8 mouse cellular contexts compared by ENCODE assay signal in genomic region chr4:80910871-80911701, GRCm38 (mm10). TPM values are rescaled to one million over a fixed set of nuclear protein-coding genes. Genes with fewer than 3 reads are reported as not detected.
DNase-seq lines count a peak whose midpoint lies in the region; ATAC-seq and TF ChIP-seq lines count a peak whose summit lies in the region.

No protein-coding gene starts in this region.

- peak overlapping the region; percentile 88 for H3K4me2 ChIP-seq in intestine, embryonic 15.5 days (replicated peaks)
- peak overlapping the region; percentile 78 for H3K4me2 ChIP-seq in midbrain, embryonic 15.5 days
- peak overlapping the region; percentile 72 for H3K4me2 ChIP-seq in stomach, postnatal 0 days (replicated peaks; ENCODE audit: low read depth)

- peak overlapping the region; percentile 91 for H3K27ac ChIP-seq in intestine, embryonic 15.5 days
- peak overlapping the region; percentile 95 for H3K27ac ChIP-seq in midbrain, embryonic 15.5 days
- peak overlapping the region; percentile 95 for H3K27ac ChIP-seq in stomach, postnatal 0 days (replicated peaks)

- WGBS in intestine, embryonic 15.5 days, result under 1% methylated on average over 58 of the region's 58 CpGs
- under 1% methylated on average over 54 of the region's 58 CpGs for WGBS in midbrain, embryonic 15.5 days
- WGBS in stomach, postnatal 0 days, result under 1% methylated on average over 55 of the region's 58 CpGs

- no peak for TF ChIP-seq EP300 in stomach, postnatal 0 days (optimal IDR thresholded peaks at IDR 0.05)

- peak overlapping the region; percentile 77 for H3K9ac ChIP-seq in intestine, embryonic 15.5 days
- peak overlapping the region; percentile 90 for H3K9ac ChIP-seq in midbrain, embryonic 15.5 days
- H3K9ac ChIP-seq in stomach, postnatal 0 days (ENCODE audit: low read length), result peak overlapping the region; percentile 84

- no peaks in the 10 kb centered on the region for H3K4me1 ChIP-seq in intestine, embryonic 15.5 days (replicated peaks)
- peaks cover 11% of the 10 kb centered on the region for H3K4me1 ChIP-seq in midbrain, embryonic 15.5 days
- H3K4me1 ChIP-seq in stomach, postnatal 0 days (replicated peaks; ENCODE audit: control insufficient read depth, insufficient read depth), result no peaks in the 10 kb centered on the region

- intact Hi-C loops in gastrocnemius, postnatal 14 days (cut with DNase I; ENCODE audit: low total_unique reads), result no loop called here
- intact Hi-C loops in left cerebral cortex, postnatal 4 days (cut with DNase I), result no loop called here

- TF ChIP-seq CTCF in stomach, postnatal 0 days (IDR thresholded peaks at IDR 0.05; ENCODE audit: low read depth), result peak; percentile 16; the same call in 1 of the 2 replicates

- peak overlapping the region; percentile 79 for H3K4me3 ChIP-seq in intestine, embryonic 15.5 days (replicated peaks)
- H3K4me3 ChIP-seq in midbrain, embryonic 15.5 days, result peak overlapping the region; percentile 92
- peak overlapping the region; percentile 88 for H3K4me3 ChIP-seq in stomach, postnatal 0 days (ENCODE audit: low read depth, low read length)

- H3K27me3 ChIP-seq in intestine, embryonic 15.5 days (replicated peaks), result no peaks in the 10 kb centered on the region
- H3K27me3 ChIP-seq in midbrain, embryonic 15.5 days (replicated peaks), result no peaks in the 10 kb centered on the region
- H3K27me3 ChIP-seq in stomach, postnatal 0 days (ENCODE audit: control insufficient read depth, insufficient read depth, low read length), result no peaks in the 10 kb centered on the region

- ATAC-seq in intestine, embryonic 15.5 days, result peak; percentile 74
- peak; percentile 91 for ATAC-seq in midbrain, embryonic 15.5 days (replicated peaks)
- peak; percentile 50 for ATAC-seq in stomach, postnatal 0 days (ENCODE audit: low FRiP score, low TSS enrichment)

- DNase-seq in heart, adult 18-20 months, result peak; percentile 25 to 49
- DNase-seq in heart, adult 11 months, result no peak
- peak; percentile 65 for DNase-seq in embryo, embryonic 10 days (ENCODE audit: low spot score)
- DNase-seq in gastrocnemius, postnatal 14 days, result peak; percentile 34
- DNase-seq in left cerebral cortex, postnatal 4 days, result peak; percentile 62
- no peak for DNase-seq in stomach, postnatal 0 days (ENCODE audit: low spot score)

- no peaks in the 10 kb centered on the region for H3K36me3 ChIP-seq in intestine, embryonic 15.5 days
- H3K36me3 ChIP-seq in midbrain, embryonic 15.5 days (replicated peaks), result no peaks in the 10 kb centered on the region
- H3K36me3 ChIP-seq in stomach, postnatal 0 days (ENCODE audit: control insufficient read depth, insufficient read depth, low read length), result no peaks in the 10 kb centered on the region

- H3K9me3 ChIP-seq in intestine, embryonic 15.5 days, result no peaks in the 10 kb centered on the region
- no peaks in the 10 kb centered on the region for H3K9me3 ChIP-seq in midbrain, embryonic 15.5 days
- no peaks in the 10 kb centered on the region for H3K9me3 ChIP-seq in stomach, postnatal 0 days (ENCODE audit: control insufficient read depth, low read length)

RNA-seq across cellular contexts. Expression of gene Lurap1l, which starts 0.6 kb away (rescaled TPM):
- total RNA-seq in heart, adult 18-20 months (2021), result 1 to 10 TPM in 1 of 2 experiments, under 1 TPM in 1; 0.92 to 1.5 TPM
- 1 to 10 TPM; 2.9 to 4.4 TPM for total RNA-seq in gastrocnemius, postnatal 14 days (2021)
- 23.4 and 23.6 TPM in 2 replicates for polyA plus RNA-seq in intestine, embryonic 15.5 days (2015; fragmentation: Nextera tagmentation; extraction: Ambion mirVana)
- 1 to 10 TPM; 2.4 to 3.2 TPM for total RNA-seq in left cerebral cortex, postnatal 4 days (2021)
- polyA plus RNA-seq in midbrain, embryonic 15.5 days (2015; fragmentation: Nextera tagmentation; extraction: Ambion mirVana), result 9.0 and 9.2 TPM in 2 replicates
- 31.2 and 34.1 TPM in 2 replicates for polyA plus RNA-seq in stomach, postnatal 0 days (2015; fragmentation: Nextera tagmentation; extraction: Ambion mirVana)

Comparison
In these comparisons a context has a peak if more than half of its experiments do, and no peak if none do; other contexts are left out.
1. DNase-seq: peak in heart, adult 18-20 months (2 of 2), embryo, embryonic 10 days (single experiment), gastrocnemius, postnatal 14 days (single experiment) and left cerebral cortex, postnatal 4 days (single experiment); none in heart, adult 11 months (single experiment) and stomach, postnatal 0 days (single experiment).
2. Peak in every context shown above with its lines, with median percentiles within 50 percentile points of each other: ATAC-seq, H3K27ac ChIP-seq, H3K4me2 ChIP-seq, H3K4me3 ChIP-seq and H3K9ac ChIP-seq.